Mouse (Mus musculus) testis, adult 2 months (tissue): ENCODE results near the gene Mxd3.

ENCODE experiments used
- CTCF ChIP-seq: fragments of 200-500 bp; IDR thresholded peaks from 2 replicates; pipeline ENCODE4 v1.5.1; 2012; ENCODE audit warnings: low read depth, mild to moderate bottlenecking, inconsistent platforms, low read length, moderate library complexity; ENCODE audit not compliant: control insufficient read depth, insufficient read depth, insufficient replicate concordance
- POLR2A ChIP-seq: fragments of 200-500 bp; IDR thresholded peaks from 2 replicates; pipeline ENCODE4 v1.6.1; 2012; ENCODE audit warnings: low read depth, mild to moderate bottlenecking, inconsistent platforms, low read length, moderate library complexity; ENCODE audit not compliant: control insufficient read depth

- TF ChIP-seq POLR2A (no peak), CTCF (no peak)
Measured at GRCm38 (mm10) chr13:55288854-55289253, 40.8 kb downstream of the Mxd3 start.
